Mouse (Mus musculus): ENCODE results near the gene Sap30bp.

Sap30bp gene

GRCm38 (mm10) chr11:115933108-115933746 lies at the start of gene Sap30bp, which contains the start of gene Recql5:
TSS of gene Sap30bp (plus strand) at chr11:115933282.
TSS of gene Recql5 (minus strand) at chr11:115933477.
- peak; percentile 97 for DNase-seq

- no peak for DNase-seq
These were observed 48.7 kb upstream of the Sap30bp start for GRCm38 (mm10) chr11:115884361-115884760.

DNA sequence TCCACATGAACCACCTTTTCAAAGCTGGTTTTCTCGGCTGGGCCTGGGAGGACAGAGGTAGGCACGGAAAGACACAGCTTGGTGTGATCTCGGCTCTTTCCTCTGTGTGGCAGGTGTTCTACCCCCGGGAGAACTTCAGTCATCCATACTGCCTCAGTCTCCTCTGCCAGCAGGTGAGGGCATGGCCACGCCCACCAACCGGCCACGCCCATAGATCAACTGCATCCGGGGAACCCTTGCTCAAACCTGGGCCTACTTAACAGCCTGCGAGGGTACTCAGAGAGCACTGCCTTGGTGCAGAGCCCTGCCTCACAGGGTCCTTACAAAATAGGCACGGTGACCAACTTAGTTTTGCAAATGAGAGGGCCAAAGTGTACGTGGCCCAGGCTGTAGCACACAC lies 47.8 kb upstream of the Sap30bp start:
- DNase-seq: no peak

DNA sequence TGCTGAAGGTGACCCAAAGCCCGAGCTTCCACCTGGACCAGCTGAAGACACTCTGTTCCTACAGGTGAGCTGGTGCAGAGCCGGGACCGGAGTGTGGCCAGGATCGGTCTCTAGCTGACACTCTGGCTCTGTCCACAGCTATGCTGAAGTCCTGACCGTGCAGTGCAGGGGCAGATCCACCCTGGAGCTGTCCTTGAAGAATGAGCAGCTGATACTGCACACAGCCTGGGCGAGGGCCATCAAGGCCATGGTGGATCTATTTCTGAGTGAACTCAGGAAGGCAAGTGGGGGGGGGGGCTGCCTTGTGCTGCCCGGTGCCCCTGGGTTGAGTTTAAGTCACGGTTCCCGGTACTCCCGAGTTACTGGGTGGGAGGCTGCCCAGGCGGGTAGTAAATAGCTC lies 46.6 kb upstream of the Sap30bp start:
- DNase-seq: no peak

GRCm38 (mm10) chr11:115888020-115888419 lies 45.1 kb upstream of the Sap30bp start:
- peak; percentile 8 for DNase-seq

GRCm38 (mm10) chr11:115889159-115889558 lies 43.9 kb upstream of the Sap30bp start:
- DNase-seq: no peak

- DNase-seq: no peak
These were observed 40.9 kb upstream of the Sap30bp start for GRCm38 (mm10) chr11:115892213-115892612.

GRCm38 (mm10) chr11:115893071-115893470 lies 40.0 kb upstream of the Sap30bp start:
- no peak for DNase-seq

GRCm38 (mm10) chr11:115894755-115895520 lies 38.1 kb upstream of the Sap30bp start:
- peak; percentile 75 for DNase-seq

- DNase-seq: peak; percentile 74
These were observed 34.6 kb upstream of the Sap30bp start for GRCm38 (mm10) chr11:115898446-115898845.

- DNase-seq: peak; percentile 94
These were observed 34.2 kb upstream of the Sap30bp start for GRCm38 (mm10) chr11:115898886-115899285.

GRCm38 (mm10) chr11:115899486-115900266 lies 33.4 kb upstream of the Sap30bp start, which contains the start of gene Smim5:
TSS of gene Smim5 (plus strand) at chr11:115899966.
- DNase-seq: peak; percentile 70

DNA sequence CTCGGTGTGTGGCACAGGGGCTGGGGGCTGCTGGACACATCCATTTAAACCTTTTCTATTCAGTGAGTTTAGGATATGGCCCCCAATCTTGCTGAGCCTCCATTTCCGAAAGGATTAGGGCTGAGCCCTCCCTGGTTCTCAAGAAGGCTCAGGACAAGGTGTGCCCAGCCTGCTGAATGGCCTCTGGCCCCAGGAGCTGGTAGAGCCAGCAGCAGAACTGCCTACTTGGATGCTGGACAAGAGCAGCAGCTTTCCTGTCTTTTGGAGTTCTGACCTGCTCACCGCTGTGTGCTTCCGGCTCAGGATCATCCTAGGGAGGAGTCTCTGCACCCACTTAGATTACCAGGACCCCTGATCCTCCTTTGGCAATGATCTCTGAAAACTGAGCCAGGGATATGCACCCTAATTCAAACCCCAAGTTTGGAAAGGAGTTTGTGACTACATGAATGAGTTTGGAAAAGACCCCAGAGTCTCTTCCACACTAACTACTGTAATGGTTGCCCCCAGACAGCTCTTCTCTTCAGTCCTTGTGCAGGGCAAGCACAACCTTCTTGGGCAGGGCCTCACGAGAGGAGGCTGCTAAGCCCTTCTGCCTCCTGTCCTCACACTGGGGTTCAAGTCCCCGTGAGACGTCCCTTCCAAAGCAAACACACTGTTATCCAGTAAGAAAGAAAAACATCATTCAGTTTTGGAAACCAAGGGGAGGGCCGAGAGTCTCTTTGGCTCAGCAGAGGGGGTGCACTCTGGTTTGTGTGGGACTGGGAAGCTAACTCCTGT lies 32.3 kb upstream of the Sap30bp start:
- no peak for DNase-seq

- DNase-seq: peak; percentile 67
These were observed 31.5 kb upstream of the Sap30bp start for GRCm38 (mm10) chr11:115901338-115902161.

DNA sequence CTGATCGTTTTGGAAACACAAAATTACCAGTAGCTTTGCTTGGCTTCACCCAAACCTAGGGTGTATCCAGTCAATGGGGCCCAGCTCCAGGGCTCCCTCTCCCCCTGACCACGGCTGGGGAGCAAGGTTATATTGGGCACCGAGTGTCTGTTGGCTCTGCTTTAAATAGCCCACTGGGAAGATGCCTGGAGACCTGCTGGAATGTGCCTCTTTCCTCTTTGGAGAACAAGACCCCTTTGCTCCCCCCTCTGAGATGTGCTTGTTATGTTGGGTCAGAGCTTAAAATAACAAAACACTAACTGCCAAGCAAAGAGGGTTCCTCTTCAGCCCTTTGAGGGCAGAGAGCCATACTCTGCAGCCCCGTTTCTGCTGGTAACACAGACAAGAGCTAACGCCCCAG lies 30.9 kb upstream of the Sap30bp start:
- DNase-seq: no peak

- no peak for DNase-seq
These were observed 30.3 kb upstream of the Sap30bp start for GRCm38 (mm10) chr11:115902831-115903230.

DNA sequence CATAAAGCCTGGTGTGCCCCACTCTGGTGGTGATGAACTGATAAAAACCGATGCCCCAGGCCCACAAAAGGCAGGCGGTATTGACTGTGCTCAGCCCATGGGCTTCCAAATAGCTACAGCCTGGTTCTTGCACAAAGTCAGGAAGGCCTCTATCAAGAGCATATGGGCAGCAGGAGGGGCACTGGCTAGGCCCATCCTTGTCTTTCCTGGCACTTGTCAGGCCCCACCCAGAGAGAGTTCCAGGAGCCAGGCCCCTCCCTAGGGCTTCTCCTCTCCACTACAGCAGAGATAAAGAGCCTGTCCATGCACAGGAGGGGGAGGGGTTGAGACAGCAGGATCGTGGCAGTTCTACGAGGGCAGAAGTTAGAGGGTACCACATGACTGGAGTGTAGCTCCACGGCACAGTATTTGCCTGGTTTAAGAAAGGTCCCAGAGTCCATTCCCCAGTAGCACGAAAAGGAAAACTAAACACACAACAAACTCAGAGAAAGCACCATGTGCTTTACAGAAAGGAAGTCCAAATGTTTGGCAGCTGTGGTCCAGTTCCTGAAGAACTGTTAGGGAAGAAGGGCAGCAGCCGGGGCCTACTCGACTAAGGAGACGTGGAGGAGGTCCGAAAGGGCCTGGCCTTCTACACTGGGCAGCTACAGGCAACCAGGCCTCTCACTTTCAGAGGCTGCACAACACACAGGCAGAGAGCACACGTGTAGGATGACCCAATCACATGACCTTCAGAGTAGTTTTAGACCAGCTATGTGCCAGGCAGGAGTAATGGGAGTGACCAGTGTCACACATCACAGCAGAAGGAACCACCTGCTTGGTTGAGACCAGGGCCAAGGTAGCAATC lies 29.5 kb upstream of the Sap30bp start:
- DNase-seq: no peak

- DNase-seq: peak; percentile 61
These were observed 28.7 kb upstream of the Sap30bp start for GRCm38 (mm10) chr11:115904231-115904955.

DNA sequence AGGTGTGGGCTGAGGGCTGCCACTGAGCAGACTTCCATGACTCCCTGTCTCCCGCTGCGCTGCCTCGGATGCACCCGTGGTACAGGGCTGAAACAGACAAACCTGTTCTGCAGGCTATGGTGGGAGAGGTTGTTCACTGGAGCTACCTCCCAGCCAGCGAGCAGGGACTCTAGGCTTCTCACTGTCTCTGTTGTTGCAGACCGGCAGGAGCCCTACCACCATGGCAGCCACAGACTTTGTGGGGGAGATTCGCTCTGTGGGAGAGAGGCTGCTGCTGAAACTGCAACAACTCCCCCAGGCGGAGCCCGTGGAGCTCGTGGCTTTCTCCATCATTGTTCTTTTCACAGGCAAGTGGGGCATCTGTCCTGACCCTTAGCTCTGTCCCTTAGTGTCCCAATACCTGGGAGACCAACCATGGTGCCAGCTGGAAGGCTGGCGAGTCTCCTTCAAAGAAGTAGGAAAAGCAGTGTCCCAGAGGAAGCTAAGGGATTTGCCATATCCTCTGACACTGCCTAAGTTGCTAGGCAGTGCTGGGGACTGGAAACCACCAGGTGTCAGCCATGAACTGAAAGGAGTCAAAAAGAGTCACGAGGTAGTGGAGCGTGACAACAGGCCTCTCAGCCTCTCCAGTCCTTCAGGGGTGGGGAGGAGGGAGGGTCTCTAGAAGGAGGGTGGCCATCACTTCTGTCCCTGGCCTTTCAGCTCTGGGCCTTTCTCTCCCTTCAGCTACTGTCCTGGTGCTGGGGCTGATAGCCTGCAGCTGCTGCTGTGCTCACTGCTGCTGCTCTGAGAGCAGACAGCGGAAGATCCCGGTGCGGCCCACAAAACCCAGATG lies 27.9 kb upstream of the Sap30bp start:
- DNase-seq: peak; percentile 64

All from thymus, postnatal 4 days (tissue).